Comparison of ENCODE assay signal across 8 mouse cellular contexts in the genomic region with DNA sequence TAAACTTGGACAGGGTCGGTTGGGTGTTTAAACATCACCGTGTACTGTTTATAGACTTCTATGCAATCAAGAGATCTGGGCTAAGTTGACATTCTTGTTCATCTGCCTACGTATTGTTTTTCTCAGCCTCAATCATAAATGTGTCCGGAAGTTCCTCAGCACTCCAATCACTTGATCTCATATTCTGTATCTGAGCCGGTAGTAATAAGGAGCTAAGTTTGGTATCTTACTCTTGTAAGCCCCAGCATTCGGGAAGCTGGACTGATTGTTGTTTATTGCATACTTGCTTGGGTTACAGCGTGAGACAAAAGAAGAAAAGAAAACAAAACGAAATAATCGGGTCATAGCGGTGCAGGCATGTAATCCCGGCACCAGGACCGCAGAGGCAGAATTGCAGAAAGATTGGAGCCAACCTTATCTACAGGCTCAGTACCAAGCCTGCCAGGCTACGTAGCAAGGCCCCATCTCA. TPM values are rescaled to one million over a fixed set of nuclear protein-coding genes. Genes with fewer than 3 reads are reported as not detected.
A peak's percentile ranks its signal among the peaks of the same experiment; 100 is the strongest.
DNase-seq lines count a peak whose midpoint lies in the region; ATAC-seq and TF ChIP-seq lines count a peak whose summit lies in the region.

No protein-coding gene starts in this region.

- no peaks in the 10 kb centered on the region for H3K36me3 ChIP-seq in lung, postnatal 0 days (ENCODE audit: insufficient read depth, low read length)
- no peaks in the 10 kb centered on the region for H3K36me3 ChIP-seq in hindbrain, embryonic 11.5 days (ENCODE audit: control insufficient read depth, insufficient read depth, low read length)
- H3K36me3 ChIP-seq in midbrain, embryonic 10.5 days, result no peaks in the 10 kb centered on the region; the same call in 1 of the 2 replicates

- TF ChIP-seq EP300 in lung, postnatal 0 days (IDR thresholded peaks at IDR 0.05), result no peak

- ATAC-seq in lung, postnatal 0 days, result peak; percentile 2; the same call in 1 of the 2 replicates
- ATAC-seq in hindbrain, embryonic 11.5 days (ENCODE audit: low FRiP score), result no peak

- DNase-seq in cerebellum, adult 2 months, result peak in 1 of 2 experiments; percentile 34
- no peak for DNase-seq in cerebellum, adult 9-10 months
- peak; percentile 61 for DNase-seq in lung, postnatal 0 days (ENCODE audit: low spot score)
- no peak for DNase-seq in lung, adult 18-20 months
- no peak for DNase-seq in hindbrain, embryonic 11.5 days (ENCODE audit: low spot score)
- peak; percentile 15 for DNase-seq in midbrain, embryonic 10.5 days (ENCODE audit: low spot score)
- DNase-seq in adrenal gland, adult 2 months, result no peak
- no peak for DNase-seq in right cerebral cortex, postnatal 14 days

- peaks cover 11% of the 10 kb centered on the region for H3K4me1 ChIP-seq in cerebellum, adult 2 months (ENCODE audit: control insufficient read depth, insufficient read depth, low read length)
- peaks cover 5% of the 10 kb centered on the region for H3K4me1 ChIP-seq in lung, postnatal 0 days (ENCODE audit: insufficient read depth, low read depth, low read length)
- no peaks in the 10 kb centered on the region for H3K4me1 ChIP-seq in hindbrain, embryonic 11.5 days (replicated peaks; ENCODE audit: control insufficient read depth, insufficient read depth, low read length)
- peaks cover 39% of the 10 kb centered on the region for H3K4me1 ChIP-seq in midbrain, embryonic 10.5 days

- no peak for TF ChIP-seq CTCF in cerebellum, adult 2 months (IDR thresholded peaks at IDR 0.05; ENCODE audit: borderline replicate concordance, insufficient read depth, low read depth, low read length)
- TF ChIP-seq CTCF in lung, postnatal 0 days (IDR thresholded peaks at IDR 0.05), result no peak

- 17% methylated on average over 13 of the region's 13 CpGs for WGBS in cerebellum, adult 2 months
- WGBS in lung, postnatal 0 days, result 15% methylated on average over 13 of the region's 13 CpGs
- 45% methylated on average over 13 of the region's 13 CpGs for WGBS in hindbrain, embryonic 11.5 days
- 40% methylated on average over 13 of the region's 13 CpGs for WGBS in midbrain, embryonic 10.5 days

- TF ChIP-seq POLR2A in cerebellum, adult 2 months (IDR thresholded peaks at IDR 0.05; ENCODE audit: borderline replicate concordance, insufficient read depth, low read length), result no peak

- H3K9ac ChIP-seq in lung, postnatal 0 days (replicated peaks; ENCODE audit: low read depth), result peak overlapping the region; percentile 94
- peak overlapping the region; percentile 95 for H3K9ac ChIP-seq in hindbrain, embryonic 11.5 days (ENCODE audit: low read depth, low read length)

- H3K9me3 ChIP-seq in lung, postnatal 0 days (ENCODE audit: low read length), result no peaks in the 10 kb centered on the region
- H3K9me3 ChIP-seq in hindbrain, embryonic 11.5 days (ENCODE audit: control insufficient read depth, low read length), result no peaks in the 10 kb centered on the region
- no peaks in the 10 kb centered on the region for H3K9me3 ChIP-seq in midbrain, embryonic 10.5 days (replicated peaks)

- H3K27me3 ChIP-seq in cerebellum, adult 2 months (ENCODE audit: control insufficient read depth, insufficient read depth, low read length), result no peaks in the 10 kb centered on the region
- no peaks in the 10 kb centered on the region for H3K27me3 ChIP-seq in lung, postnatal 0 days (replicated peaks; ENCODE audit: insufficient read depth, low read length)
- no peaks in the 10 kb centered on the region for H3K27me3 ChIP-seq in hindbrain, embryonic 11.5 days (ENCODE audit: control insufficient read depth, insufficient read depth, low read length)
- H3K27me3 ChIP-seq in midbrain, embryonic 10.5 days (ENCODE audit: low read depth, poor library complexity, severe bottlenecking), result no peaks in the 10 kb centered on the region

- H3K4me2 ChIP-seq in lung, postnatal 0 days (replicated peaks; ENCODE audit: low read depth, low read length), result peak overlapping the region; percentile 81
- peak overlapping the region; percentile 80 for H3K4me2 ChIP-seq in hindbrain, embryonic 11.5 days (replicated peaks; ENCODE audit: low read depth, low read length)

- peak overlapping the region; percentile 86 for H3K4me3 ChIP-seq in cerebellum, adult 2 months (replicated peaks; ENCODE audit: insufficient read depth, low read depth, low read length)
- H3K4me3 ChIP-seq in lung, postnatal 0 days (ENCODE audit: low read depth, low read length), result peak overlapping the region; percentile 94
- H3K4me3 ChIP-seq in hindbrain, embryonic 11.5 days (ENCODE audit: low read depth, low read length), result peak overlapping the region; percentile 93
- H3K4me3 ChIP-seq in midbrain, embryonic 10.5 days, result peak overlapping the region; percentile 96

- H3K27ac ChIP-seq in cerebellum, adult 2 months (ENCODE audit: insufficient read depth, low read length), result peak overlapping the region; percentile 88
- peak overlapping the region; percentile 99 for H3K27ac ChIP-seq in lung, postnatal 0 days (ENCODE audit: low read length)
- peak overlapping the region; percentile 94 for H3K27ac ChIP-seq in hindbrain, embryonic 11.5 days (ENCODE audit: low read depth, low read length)
- peak overlapping the region; percentile 97 for H3K27ac ChIP-seq in midbrain, embryonic 10.5 days (replicated peaks)

RNA-seq across cellular contexts. Expression of gene Tm9sf3, which starts 0.6 kb away (rescaled TPM):
- 87.4 and 92.8 TPM in 2 replicates for polyA plus RNA-seq in cerebellum, adult 2 months (2012; rRNA removed)
- 93.7 and 109 TPM in 2 replicates for polyA plus RNA-seq in lung, postnatal 0 days (2015; fragmentation: Nextera tagmentation; extraction: Ambion mirVana)
- polyA plus RNA-seq in hindbrain, embryonic 11.5 days (2014; fragmentation: Nextera tagmentation; extraction: Ambion mirVana), result 108 and 151 TPM in 2 replicates
- polyA plus RNA-seq in midbrain, embryonic 10.5 days (2016; fragmentation: Nextera tagmentation; extraction: Ambion mirVana), result 96.0 and 99.0 TPM in 2 replicates
- 100 to 1,000 TPM; 144 to 171 TPM for total RNA-seq in adrenal gland, adult 2 months (2021)
- 23.2 and 29.6 TPM in 2 replicates for polyA plus RNA-seq in adrenal gland, adult 2 months (2012; rRNA removed)

RNA-seq across cellular contexts. Expression of gene Tll2, which starts 57.7 kb away (rescaled TPM):
- polyA plus RNA-seq in cerebellum, adult 2 months (2012; rRNA removed), result 0.90 and 1.0 TPM in 2 replicates
- not detected in 2 replicates for polyA plus RNA-seq in lung, postnatal 0 days (2015; fragmentation: Nextera tagmentation; extraction: Ambion mirVana)
- 0.63 and 0.76 TPM in 2 replicates for polyA plus RNA-seq in hindbrain, embryonic 11.5 days (2014; fragmentation: Nextera tagmentation; extraction: Ambion mirVana)
- 0.53 and 0.58 TPM in 2 replicates for polyA plus RNA-seq in midbrain, embryonic 10.5 days (2016; fragmentation: Nextera tagmentation; extraction: Ambion mirVana)
- total RNA-seq in adrenal gland, adult 2 months (2021), result not detected
- 0.11 and 0.12 TPM in 2 replicates for polyA plus RNA-seq in adrenal gland, adult 2 months (2012; rRNA removed)

Comparison
In these comparisons a context has a peak if more than half of its experiments do, and no peak if none do; other contexts are left out.
1. DNase-seq: peak in lung, postnatal 0 days (single experiment) and midbrain, embryonic 10.5 days (single experiment); none in cerebellum, adult 9-10 months (single experiment), lung, adult 18-20 months (0 of 2), hindbrain, embryonic 11.5 days (single experiment), adrenal gland, adult 2 months (single experiment) and right cerebral cortex, postnatal 14 days (single experiment).
2. Peak in every context shown above with its lines, with median percentiles within 50 percentile points of each other: H3K27ac ChIP-seq and H3K4me3 ChIP-seq.